Mouse (Mus musculus) heart, postnatal 25 days (tissue): Measurements from ENCODE around the gene Negr1. TPM values are rescaled to one million over a fixed set of nuclear protein-coding genes. Genes with fewer than 3 reads are reported as not detected.

Experiments
- DNase-seq: peaks from one replicate; pipeline ENCODE4 v3.0.0; 2022; ENCODE audit warnings: low spot score
- intact Hi-C: fragments of 180-260 bp; cut with DNase I; formaldehyde crosslinking; loops from one replicate; pipeline ENCODE4 v1.15.1; 2025
- total RNA-seq, 2 experiments: library from RNA; stranded (reverse); gene quantifications; 2 replicates each; pipeline ENCODE4 v1.2.3; 2021

Gene Negr1
- 1 to 10 TPM in 1 of 2 experiments, under 1 TPM in 1; 0.75 to 1.0 TPM for total RNA-seq

GRCm38 (mm10) chr3:156561524-156562423 is at the start of gene Negr1:
TSS of gene Negr1 (plus strand) at chr3:156561794.
- peak; percentile 24 for DNase-seq
- intact Hi-C loops, result no loop called here

GRCm38 (mm10) chr3:156526461-156526933 is 35.1 kb upstream of the Negr1 start:
- DNase-seq, result no peak
- intact Hi-C loops, result no loop called here

GRCm38 (mm10) chr3:156527231-156527995 is 34.2 kb upstream of the Negr1 start:
- intact Hi-C loops, result no loop called here

GRCm38 (mm10) chr3:156559441-156559825 is 2.2 kb upstream of the Negr1 start:
- intact Hi-C loops, result no loop called here
- DNase-seq, result no peak

More at GRCm38 (mm10) chr3:156527231-156527995, 34.2 kb upstream of the Negr1 start:
- no peak for DNase-seq

GRCm38 (mm10) chr3:156559826-156560471 is 1.6 kb upstream of the Negr1 start:
- intact Hi-C loops, result no loop called here
- DNase-seq, result no peak

GRCm38 (mm10) chr3:156560766-156561165 is 828 bp upstream of the Negr1 start:
- intact Hi-C loops, result no loop called here
- DNase-seq, result peak; percentile 49

- intact Hi-C loops, result no loop called here
- no peak for DNase-seq
These were observed 811 bp downstream of the Negr1 start for GRCm38 (mm10) chr3:156562424-156562785.

- DNase-seq, result no peak
- intact Hi-C loops, result no loop called here
These were observed 1.2 kb downstream of the Negr1 start for GRCm38 (mm10) chr3:156562796-156563195.

GRCm38 (mm10) chr3:156563353-156563752 is 1.8 kb downstream of the Negr1 start:
- DNase-seq, result no peak
- intact Hi-C loops, result no loop called here

GRCm38 (mm10) chr3:156573465-156573864 is 11.9 kb downstream of the Negr1 start:
- no peak for DNase-seq
- intact Hi-C loops, result no loop called here

- DNase-seq, result no peak
- intact Hi-C loops, result no loop called here
These were observed 14.7 kb downstream of the Negr1 start for GRCm38 (mm10) chr3:156576292-156576691.

- no peak for DNase-seq
- intact Hi-C loops, result no loop called here
These were observed 29.0 kb downstream of the Negr1 start for GRCm38 (mm10) chr3:156590612-156591011.

GRCm38 (mm10) chr3:156591125-156591524 is 29.5 kb downstream of the Negr1 start:
- DNase-seq, result no peak
- intact Hi-C loops, result no loop called here

- intact Hi-C loops, result no loop called here
These were observed 45.3 kb downstream of the Negr1 start for GRCm38 (mm10) chr3:156606846-156607245.

GRCm38 (mm10) chr3:156619921-156620320 is 58.3 kb downstream of the Negr1 start:
- no peak for DNase-seq
- intact Hi-C loops, result no loop called here

More at GRCm38 (mm10) chr3:156606846-156607245, 45.3 kb downstream of the Negr1 start:
- no peak for DNase-seq

GRCm38 (mm10) chr3:156628594-156628993 is 67.0 kb downstream of the Negr1 start:
- DNase-seq, result no peak
- intact Hi-C loops, result no loop called here

GRCm38 (mm10) chr3:156632942-156633341 is 71.3 kb downstream of the Negr1 start:
- no peak for DNase-seq
- intact Hi-C loops, result no loop called here

- intact Hi-C loops, result no loop called here
These were observed 77.8 kb downstream of the Negr1 start for GRCm38 (mm10) chr3:156639382-156639781.

GRCm38 (mm10) chr3:156643710-156644363 is 82.2 kb downstream of the Negr1 start:
- DNase-seq, result no peak
- intact Hi-C loops, result no loop called here

More at GRCm38 (mm10) chr3:156639382-156639781, 77.8 kb downstream of the Negr1 start:
- DNase-seq, result no peak

- intact Hi-C loops, result no loop called here
- DNase-seq, result no peak
These were observed 86.8 kb downstream of the Negr1 start for GRCm38 (mm10) chr3:156648378-156648777.
